ENCODE assay signal across 28 mouse cellular contexts in genomic region chr7:42738536-42739210, GRCm38 (mm10). TPM values are rescaled to one million over a fixed set of nuclear protein-coding genes. Genes with fewer than 3 reads are reported as not detected.
A peak's percentile ranks its signal among the peaks of the same experiment; 100 is the strongest.
DNase-seq lines count a peak whose midpoint lies in the region; ATAC-seq and TF ChIP-seq lines count a peak whose summit lies in the region.
"Had no signal": no experiment of that assay in that cellular context is flagged by ENCODE, and none has a peak within 500 bp of the region (broad histone marks: within the 10 kb centered on the region; RNA-seq: fewer than 3 reads in every experiment).

No protein-coding gene starts in this region.

- H3K4me3 ChIP-seq in midbrain, embryonic 11.5 days (ENCODE audit: low read depth, low read length) = no peak overlapping the region
- no peak overlapping the region for H3K4me3 ChIP-seq in midbrain, postnatal 0 days (ENCODE audit: low read depth, low read length)
- H3K4me3 ChIP-seq: embryonic facial prominence, embryonic 15.5 days; erythroblast, embryonic 14.5 days; forebrain, embryonic 10.5 days; gastrocnemius, adult 2 months; heart, embryonic 12.5 days; hindbrain, embryonic 15.5 days had no signal

- no peaks in the 10 kb centered on the region for H3K27me3 ChIP-seq in midbrain, embryonic 11.5 days (ENCODE audit: control insufficient read depth, insufficient read depth, low read length)
- no peaks in the 10 kb centered on the region for H3K27me3 ChIP-seq in midbrain, postnatal 0 days (ENCODE audit: insufficient read depth, low read length)
- H3K27me3 ChIP-seq: CH12.LX; embryonic facial prominence, embryonic 15.5 days; heart, embryonic 12.5 days; hindbrain, embryonic 15.5 days had no signal

- no peak for ATAC-seq in midbrain, embryonic 11.5 days (ENCODE audit: low FRiP score)
- ATAC-seq in midbrain, postnatal 0 days (ENCODE audit: low FRiP score) = no peak
- ATAC-seq: forebrain, embryonic 14.5 days; intestine, embryonic 16.5 days had no signal

- H3K9me3 ChIP-seq in midbrain, embryonic 11.5 days (ENCODE audit: control insufficient read depth, low read length) = peaks cover 12% of the 10 kb centered on the region; the same call in 1 of the 2 replicates
- H3K9me3 ChIP-seq in midbrain, postnatal 0 days (ENCODE audit: low read length) = peaks cover 7% of the 10 kb centered on the region; the same call in 1 of the 2 replicates
- H3K9me3 ChIP-seq: embryonic facial prominence, embryonic 15.5 days had no signal

- no peak overlapping the region for H3K4me2 ChIP-seq in midbrain, embryonic 11.5 days
- no peak overlapping the region for H3K4me2 ChIP-seq in midbrain, postnatal 0 days (ENCODE audit: low read depth, low read length, poor library complexity, severe bottlenecking)
- H3K4me2 ChIP-seq: embryonic facial prominence, embryonic 15.5 days; heart, embryonic 12.5 days; hindbrain, embryonic 15.5 days had no signal

- H3K4me1 ChIP-seq in midbrain, embryonic 11.5 days (ENCODE audit: control insufficient read depth, insufficient read depth, low read length) = no peaks in the 10 kb centered on the region
- no peaks in the 10 kb centered on the region for H3K4me1 ChIP-seq in midbrain, postnatal 0 days (ENCODE audit: insufficient read depth, low read length)
- H3K4me1 ChIP-seq: embryonic facial prominence, embryonic 15.5 days; forebrain, embryonic 10.5 days; heart, embryonic 12.5 days; hindbrain, embryonic 15.5 days had no signal

- H3K36me3 ChIP-seq in midbrain, embryonic 11.5 days (ENCODE audit: control insufficient read depth, insufficient read depth, low read length) = no peaks in the 10 kb centered on the region
- no peaks in the 10 kb centered on the region for H3K36me3 ChIP-seq in midbrain, postnatal 0 days (ENCODE audit: insufficient read depth, low read length)
- H3K36me3 ChIP-seq: embryonic facial prominence, embryonic 15.5 days; forebrain, embryonic 10.5 days; heart, embryonic 12.5 days; hindbrain, embryonic 15.5 days had no signal

- H3K9ac ChIP-seq in midbrain, embryonic 11.5 days (ENCODE audit: low read length) = no peak overlapping the region
- H3K9ac ChIP-seq in midbrain, postnatal 0 days (replicated peaks; ENCODE audit: low read length, poor library complexity, severe bottlenecking) = no peak overlapping the region
- H3K9ac ChIP-seq: embryonic facial prominence, embryonic 15.5 days; heart, embryonic 12.5 days; hindbrain, embryonic 15.5 days had no signal

- WGBS in midbrain, embryonic 11.5 days = 88% methylated on average over 10 of the region's 10 CpGs
- WGBS in midbrain, postnatal 0 days = 87% methylated on average over 10 of the region's 10 CpGs

- no peak overlapping the region for H3K27ac ChIP-seq in midbrain, embryonic 11.5 days (ENCODE audit: low read depth, low read length)
- no peak overlapping the region for H3K27ac ChIP-seq in midbrain, postnatal 0 days (ENCODE audit: low read depth, low read length)
- H3K27ac ChIP-seq: embryonic facial prominence, embryonic 15.5 days; forebrain, embryonic 10.5 days; gastrocnemius, adult 2 months; hindbrain, embryonic 15.5 days had no signal

- DNase-seq in midbrain, embryonic 11.5 days (ENCODE audit: low spot score, missing footprints) = peak; percentile 45
- DNase-seq in midbrain, postnatal 0 days (ENCODE audit: low spot score) = no peak
- DNase-seq in ES-CJ7 (ENCODE audit: low read depth, low spot score) (peak; percentile 89), WW6 (ENCODE audit: low read depth, low spot score) (peak; percentile 49)
- DNase-seq in lung, postnatal 4 days = no peak
- no peak for DNase-seq in right cerebral cortex, adult 18-20 months
- no peak for DNase-seq in urinary bladder, postnatal 4 days (ENCODE audit: low spot score in 2 of 2)
- DNase-seq: adrenal gland, adult 8-10 months; cerebellum, adult 11-12 months; cerebellum, adult 9-10 months; embryo, embryonic 11 days; gastrocnemius, adult 2 months; gastrocnemius, postnatal 25 days; heart, postnatal 36 days had no signal

- no peak for TF ChIP-seq CTCF in midbrain, postnatal 0 days (IDR thresholded peaks at IDR 0.05)

RNA-seq across cellular contexts. Expression of gene Gm17067, which starts 11.9 kb away (rescaled TPM):
- polyA plus RNA-seq in midbrain, embryonic 11.5 days (2014; fragmentation: Nextera tagmentation; extraction: Ambion mirVana) = not detected in 2 replicates
- not detected in 2 replicates for total RNA-seq in midbrain, postnatal 0 days (2014; rRNA removed)
- not detected in 2 replicates for polyA plus RNA-seq in midbrain, postnatal 0 days (2015; fragmentation: Nextera tagmentation; extraction: Ambion mirVana)
- total RNA-seq: CH12.LX; common myeloid progenitor, adult 5-6 weeks; gastrocnemius, adult 2 months; gastrocnemius, postnatal 25 days; granulocyte monocyte progenitor cell, adult 5-6 weeks; heart, adult 8-10 months; heart, postnatal 36 days had no signal
- polyA plus RNA-seq: embryonic facial prominence, embryonic 11.5 days; embryonic facial prominence, embryonic 15.5 days; erythroblast, embryonic 14.5 days; forebrain, embryonic 10.5 days; forebrain, embryonic 14.5 days; heart, embryonic 12.5 days; heart, embryonic 16.5 days; hindbrain, embryonic 11.5 days; hindbrain, embryonic 15.5 days; intestine, embryonic 16.5 days had no signal

RNA-seq across cellular contexts. Expression of gene Zfp975, which starts 46.1 kb away (rescaled TPM):
- 8.3 and 8.6 TPM in 2 replicates for polyA plus RNA-seq in midbrain, embryonic 11.5 days (2014; fragmentation: Nextera tagmentation; extraction: Ambion mirVana)
- 4.3 and 6.3 TPM in 2 replicates for total RNA-seq in midbrain, postnatal 0 days (2014; rRNA removed)
- polyA plus RNA-seq in midbrain, postnatal 0 days (2015; fragmentation: Nextera tagmentation; extraction: Ambion mirVana) = 6.8 and 7.5 TPM in 2 replicates
- polyA plus RNA-seq: erythroblast, embryonic 14.5 days had no signal

RNA-seq across cellular contexts. Expression of gene Vmn2r62, which starts 54.7 kb away (rescaled TPM):
- not detected in 2 replicates for polyA plus RNA-seq in midbrain, embryonic 11.5 days (2014; fragmentation: Nextera tagmentation; extraction: Ambion mirVana)
- not detected in 2 replicates for total RNA-seq in midbrain, postnatal 0 days (2014; rRNA removed)
- not detected in 2 replicates for polyA plus RNA-seq in midbrain, postnatal 0 days (2015; fragmentation: Nextera tagmentation; extraction: Ambion mirVana)
- total RNA-seq: adrenal gland, adult 8-10 months; CH12.LX; common myeloid progenitor, adult 5-6 weeks; gastrocnemius, adult 2 months; gastrocnemius, postnatal 25 days; granulocyte monocyte progenitor cell, adult 5-6 weeks; heart, adult 8-10 months; heart, postnatal 36 days had no signal
- polyA plus RNA-seq: embryonic facial prominence, embryonic 11.5 days; embryonic facial prominence, embryonic 15.5 days; erythroblast, embryonic 14.5 days; forebrain, embryonic 10.5 days; forebrain, embryonic 14.5 days; heart, embryonic 12.5 days; heart, embryonic 16.5 days; hindbrain, embryonic 11.5 days; hindbrain, embryonic 15.5 days; intestine, embryonic 16.5 days had no signal

Comparison
In these comparisons a context has a peak if more than half of its experiments do, and no peak if none do; other contexts are left out.
1. DNase-seq: peak in midbrain, embryonic 11.5 days (single experiment), ES-CJ7 (single experiment) and WW6 (single experiment); none in midbrain, postnatal 0 days (single experiment), lung, postnatal 4 days (0 of 2), right cerebral cortex, adult 18-20 months (single experiment) and urinary bladder, postnatal 4 days (0 of 2).